Mouse (Mus musculus) layer of hippocampus, adult 8-10 months (tissue): ENCODE data around the gene Agtrap. TPM values are rescaled to one million over a fixed set of nuclear protein-coding genes. Genes with fewer than 3 reads are reported as not detected.
"Not testable (repeated sequence)": the region's sequence is repeated elsewhere in the genome, so short reads cannot be mapped to it uniquely, and the experiment has no call there.

Experiments
- DNase-seq, 2 experiments: peaks; one replicate each; pipeline ENCODE4 v3.0.0; 2022; ENCODE audit warnings: low spot score in 2 of 2
- total RNA-seq, 4 experiments: library from RNA; stranded (reverse); gene quantifications; 2 replicates each; pipeline ENCODE4 v1.2.4; 2022

Agtrap gene
- total RNA-seq, result 10 to 100 TPM in 2 of 4 experiments, 1 to 10 TPM in 2; 7.0 to 12.8 (median 9.1) TPM

DNA sequence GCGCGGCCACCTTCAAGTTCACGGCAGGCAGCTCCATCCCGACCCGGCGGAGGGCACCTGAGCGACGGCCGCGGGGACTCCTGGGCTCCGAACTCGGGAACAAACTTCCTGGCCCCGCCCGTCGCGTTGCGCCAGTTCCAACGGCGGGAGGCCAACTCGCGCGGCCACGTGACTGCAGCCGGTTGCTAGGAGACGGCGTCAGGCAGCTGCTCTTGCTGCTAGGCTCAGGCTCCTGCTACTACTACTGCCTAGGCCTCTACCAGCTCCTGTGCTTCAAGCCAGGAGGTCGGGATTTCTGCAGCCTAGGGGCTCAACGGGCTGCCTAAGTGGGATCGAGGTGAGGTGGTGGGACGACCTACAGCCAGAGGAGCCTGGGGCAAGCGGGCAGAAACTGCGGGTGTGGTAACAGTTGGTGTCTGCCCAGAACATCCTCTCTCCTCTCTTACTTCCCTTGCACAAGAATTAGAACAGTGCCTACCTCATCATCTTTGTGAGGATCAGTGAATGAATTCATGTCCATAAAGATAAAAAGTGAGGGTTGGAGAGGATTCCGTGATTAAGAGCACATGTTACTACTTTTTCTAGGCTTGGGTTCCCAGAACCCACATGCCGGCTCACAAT lies at the start of gene Agtrap:
Gene Agtrap, minus strand, starts transcription at position 125 of the 621 bp plus-strand sequence.
- peak; percentile 90 to 93 for DNase-seq

DNA sequence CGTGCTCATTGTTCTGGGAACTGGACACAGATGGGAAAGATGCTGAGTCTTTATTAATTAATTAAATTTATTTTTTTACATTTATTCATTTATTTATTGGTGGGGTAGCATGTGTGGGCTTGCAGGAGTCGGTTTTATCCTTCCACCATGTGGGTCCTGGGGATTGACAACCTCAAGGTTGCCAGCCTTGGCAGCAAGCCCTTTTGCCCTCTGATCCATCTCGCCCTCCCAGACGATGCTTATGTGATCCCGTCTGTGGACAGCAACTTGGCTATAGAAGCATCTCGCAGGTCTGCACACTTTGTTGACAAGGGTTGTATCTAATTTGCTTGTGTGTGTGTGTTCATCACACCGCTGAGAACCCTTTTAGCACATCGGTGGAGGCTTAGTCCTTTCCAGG lies 49.7 kb upstream of the Agtrap start:
- DNase-seq, result no peak

DNA sequence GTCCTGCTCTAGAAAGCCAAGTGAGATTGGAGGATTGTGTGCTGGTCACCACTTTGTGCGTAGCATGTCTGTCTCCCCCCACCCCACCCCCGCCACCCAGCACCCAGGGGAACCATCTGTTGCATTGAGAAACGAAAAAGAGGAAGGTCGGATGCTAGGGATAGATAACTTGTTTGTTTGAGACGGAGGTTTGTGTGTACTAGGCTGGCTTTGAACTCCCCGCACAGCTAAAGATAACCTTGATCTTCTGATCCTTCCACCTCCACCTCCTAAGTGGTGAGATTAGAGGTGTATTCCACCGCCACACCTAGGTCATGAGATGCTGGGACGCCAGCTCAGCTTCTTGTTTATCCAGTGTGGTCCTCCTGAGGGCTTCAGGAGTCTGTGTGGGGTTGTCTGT lies 47.2 kb upstream of the Agtrap start:
- DNase-seq, result no peak

DNA sequence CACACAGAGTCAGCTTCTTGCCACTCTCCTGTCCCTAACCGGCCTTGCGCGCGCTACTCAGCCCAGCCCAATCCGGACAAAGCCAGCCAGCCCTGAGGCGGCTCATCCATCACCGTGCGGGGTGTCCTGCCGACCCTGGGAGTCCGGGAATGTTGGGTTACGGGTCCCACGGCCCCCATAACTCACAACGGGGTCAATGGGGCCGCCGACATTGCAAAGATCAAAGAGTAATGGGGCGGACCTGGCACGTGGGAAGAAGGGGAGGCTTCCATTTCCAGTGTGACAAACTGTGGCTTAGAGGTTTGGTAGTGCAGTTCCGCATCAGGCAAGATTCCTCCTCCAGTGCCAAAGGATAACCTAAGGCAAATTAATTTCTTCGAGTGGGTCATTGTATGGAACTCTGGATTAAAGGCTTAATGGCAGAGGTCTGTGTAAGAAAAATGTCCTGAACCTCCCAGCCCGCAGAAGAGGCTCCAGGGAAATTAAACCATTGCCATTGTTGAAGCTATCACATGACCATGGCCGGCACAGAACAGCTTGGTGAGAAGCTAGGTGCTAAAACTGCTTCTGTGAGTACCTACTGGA lies 43.8 kb upstream of the Agtrap start:
- no peak for DNase-seq

DNA sequence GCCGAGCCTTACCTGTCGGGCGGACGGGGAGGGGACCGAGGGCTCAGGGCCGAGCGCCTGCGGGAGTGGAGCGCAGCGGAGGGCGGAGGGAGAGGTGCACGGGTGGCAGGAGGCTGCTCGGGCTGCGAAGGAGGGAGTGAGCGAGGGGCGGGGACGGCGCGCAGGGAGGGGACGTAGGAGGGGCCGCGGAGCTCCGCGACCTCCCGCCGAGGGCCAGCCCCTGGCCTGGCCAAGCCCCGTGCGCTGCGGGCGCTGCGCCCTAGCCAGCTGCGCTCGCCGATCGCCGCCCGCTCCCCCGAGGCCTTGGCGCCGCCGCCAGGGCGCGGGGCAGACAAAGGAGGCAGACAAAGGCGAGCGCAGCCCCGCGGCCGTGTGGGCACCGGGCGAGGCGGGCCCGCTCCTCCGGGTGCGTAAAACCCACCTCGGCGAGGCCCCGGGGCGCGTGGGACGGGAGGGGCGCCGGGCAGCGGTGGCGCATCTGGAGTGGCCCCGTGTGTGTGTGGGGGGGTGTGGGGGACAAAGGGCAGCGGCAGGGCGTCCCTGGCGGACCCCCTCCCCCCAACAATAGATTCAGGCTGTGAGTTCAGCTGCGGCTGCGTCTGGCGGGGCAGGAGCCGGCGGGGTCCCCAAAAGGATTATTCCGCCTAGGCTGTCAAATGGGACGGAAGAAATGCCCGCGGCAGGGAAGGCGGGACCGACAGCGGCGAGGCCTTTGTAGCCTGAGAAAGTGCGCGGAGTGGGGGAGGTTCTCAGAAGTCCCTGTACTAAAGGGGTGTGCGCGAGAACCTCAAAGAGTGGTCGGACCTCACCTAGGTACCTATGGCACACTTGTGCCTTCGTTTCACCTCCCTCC lies 43.0 kb upstream of the Agtrap start, which contains the start of gene Draxin:
Gene Draxin, minus strand, starts transcription at position 138 of the 853 bp plus-strand sequence.
- DNase-seq, result no peak

DNA sequence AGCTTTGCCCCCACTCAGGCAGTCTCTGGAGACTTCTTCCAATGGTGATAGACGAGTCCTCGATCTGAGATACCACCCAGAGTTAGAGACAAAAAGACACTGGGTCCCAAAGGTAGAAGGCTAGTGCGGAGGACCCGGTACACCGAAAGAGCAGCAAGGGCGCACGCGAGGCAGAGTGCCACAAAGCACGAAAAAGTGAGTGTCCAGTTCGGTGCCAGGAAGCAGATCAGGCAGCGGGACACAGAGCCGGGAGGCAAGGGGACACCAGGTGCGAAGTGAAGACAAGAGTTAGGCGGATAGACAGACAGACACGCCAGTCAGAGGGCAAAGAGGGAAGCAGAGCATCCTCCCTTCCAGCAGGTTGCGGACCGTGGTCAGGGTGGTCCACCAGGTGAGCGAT lies 42.3 kb upstream of the Agtrap start, which contains the start of gene Mad2l2:
Gene Mad2l2, plus strand, starts transcription at position 252 of the 400 bp plus-strand sequence.
- DNase-seq, result no peak

DNA sequence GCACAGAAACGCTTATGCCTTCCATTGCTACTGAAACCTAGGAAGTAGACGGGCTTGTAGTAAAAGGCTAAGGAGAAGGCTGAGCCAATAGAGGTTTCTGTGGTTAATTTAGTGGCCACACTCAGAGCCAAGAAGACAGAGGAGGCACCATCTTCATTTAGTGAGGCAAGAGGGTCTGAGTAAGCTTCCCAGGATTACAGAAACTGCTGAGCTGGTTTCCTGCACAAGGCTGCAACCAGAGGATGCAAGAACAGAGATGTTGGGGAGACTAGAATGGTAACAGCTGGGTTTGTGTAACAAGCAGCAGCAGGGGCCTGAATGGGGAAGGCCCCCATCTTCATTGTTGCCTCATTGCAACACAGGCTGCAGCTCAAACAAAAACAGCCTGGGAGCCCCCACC lies 40.8 kb upstream of the Agtrap start:
- no peak for DNase-seq

DNA sequence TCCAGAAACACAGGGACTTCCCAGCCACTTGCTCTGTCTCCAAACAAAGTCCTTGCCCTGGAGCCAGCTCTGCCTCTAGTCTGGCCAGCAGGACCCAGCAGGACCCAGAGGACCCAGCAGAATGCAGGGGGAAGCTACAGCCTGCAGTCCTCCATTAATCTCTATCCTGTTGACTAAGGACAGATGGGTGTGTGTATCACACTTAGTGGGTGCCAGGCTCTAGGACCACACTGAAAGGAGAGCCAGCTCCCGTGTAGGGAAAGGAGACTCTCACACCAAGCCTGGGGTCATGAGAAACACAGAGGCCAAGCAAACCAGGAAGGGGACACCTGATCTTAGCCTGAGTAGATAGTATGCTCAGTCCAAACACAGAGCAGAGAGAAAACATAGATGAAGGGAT lies 40.4 kb upstream of the Agtrap start:
- no peak for DNase-seq

DNA sequence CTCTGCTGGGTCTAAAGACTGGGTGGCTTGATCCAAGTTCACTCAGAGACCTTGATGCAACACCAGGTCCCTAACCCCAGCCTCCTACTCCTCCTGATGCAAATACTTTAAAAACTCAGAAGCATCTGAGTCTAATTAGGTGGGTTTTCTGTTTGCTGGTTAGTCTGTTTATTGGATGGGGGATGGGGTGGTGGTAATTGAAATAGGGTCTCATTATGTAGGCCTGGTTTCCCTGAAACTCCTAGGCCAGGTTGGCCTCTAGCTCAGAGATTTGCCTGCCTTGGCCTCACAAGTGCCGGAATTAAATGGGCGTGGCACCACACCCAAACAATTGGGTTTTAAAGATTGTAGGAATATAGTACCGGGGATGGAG lies 34.8 kb upstream of the Agtrap start:
- no peak for DNase-seq

DNA sequence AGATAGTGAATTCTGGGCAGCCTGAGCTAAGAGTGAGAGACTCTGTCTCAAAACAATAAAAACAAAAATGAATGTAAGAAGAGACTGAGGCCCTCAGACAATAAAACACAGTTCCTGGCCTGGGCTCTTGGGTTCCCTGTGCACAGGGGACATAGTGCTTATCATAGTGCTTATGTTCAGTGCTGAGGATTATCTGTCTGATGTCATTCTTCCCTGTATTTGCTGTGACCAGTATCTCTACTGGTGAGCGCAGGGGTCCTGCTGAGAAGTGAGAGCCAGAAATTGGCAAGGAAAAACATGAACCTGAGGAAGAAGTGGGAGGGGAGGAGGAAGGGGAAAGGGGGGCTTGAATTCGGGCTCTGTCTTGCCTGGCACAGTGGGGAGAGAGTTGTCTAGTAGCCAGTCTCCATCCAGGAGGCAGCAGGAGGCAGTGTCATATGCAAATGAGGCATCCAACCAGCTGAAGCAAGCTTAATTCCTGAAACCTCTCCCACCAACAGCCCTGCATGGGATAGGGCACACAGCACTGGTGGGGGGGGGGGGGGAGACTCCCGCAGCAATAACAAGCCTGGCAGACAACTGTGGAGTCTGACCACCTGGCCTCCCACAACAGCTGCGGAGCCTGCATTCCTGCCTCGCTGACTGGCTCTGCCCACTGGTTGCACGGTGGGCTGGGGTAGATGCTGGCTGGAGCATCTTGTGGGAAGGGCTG lies 34.3 kb upstream of the Agtrap start:
- DNase-seq, result no peak

DNA sequence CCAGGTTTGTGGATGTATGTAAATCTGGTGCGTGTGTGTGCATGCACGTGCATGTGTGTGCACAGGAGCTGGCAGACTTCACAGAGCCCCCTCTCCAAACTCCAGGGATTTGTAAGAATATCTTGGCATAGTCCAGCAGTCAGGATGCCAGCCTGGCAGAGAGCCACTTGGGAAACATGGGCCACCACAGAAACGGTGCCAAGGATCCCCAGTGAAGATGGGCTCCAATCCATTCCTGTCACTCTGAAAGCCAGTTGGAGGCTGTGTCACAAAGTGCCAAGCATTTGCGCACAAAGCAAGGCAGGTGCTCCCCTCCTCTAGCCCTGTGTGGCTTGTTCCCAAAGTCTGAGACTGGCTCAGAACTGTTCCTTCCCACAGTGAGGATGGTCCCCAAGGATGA lies 33.5 kb upstream of the Agtrap start:
- peak; percentile 45 to 75 for DNase-seq

DNA sequence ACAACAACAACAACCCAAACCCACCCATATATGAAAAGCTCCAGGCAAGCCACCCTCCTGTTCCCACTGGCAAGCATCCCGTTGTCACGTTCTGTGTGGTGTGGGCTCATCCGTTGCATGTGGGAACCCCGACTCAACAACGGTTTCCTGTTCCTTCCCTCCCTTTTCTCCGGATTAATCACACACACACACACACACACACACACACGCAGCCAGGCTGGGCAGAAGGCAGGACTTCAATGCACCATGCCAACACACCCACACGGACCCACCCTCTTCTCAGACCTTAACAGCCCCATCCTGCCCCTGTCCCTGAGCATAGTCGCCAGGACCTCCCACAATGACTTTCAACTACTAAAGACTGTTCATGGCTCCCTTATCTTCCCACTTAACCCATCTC lies 32.7 kb upstream of the Agtrap start:
- DNase-seq, result no peak

DNA sequence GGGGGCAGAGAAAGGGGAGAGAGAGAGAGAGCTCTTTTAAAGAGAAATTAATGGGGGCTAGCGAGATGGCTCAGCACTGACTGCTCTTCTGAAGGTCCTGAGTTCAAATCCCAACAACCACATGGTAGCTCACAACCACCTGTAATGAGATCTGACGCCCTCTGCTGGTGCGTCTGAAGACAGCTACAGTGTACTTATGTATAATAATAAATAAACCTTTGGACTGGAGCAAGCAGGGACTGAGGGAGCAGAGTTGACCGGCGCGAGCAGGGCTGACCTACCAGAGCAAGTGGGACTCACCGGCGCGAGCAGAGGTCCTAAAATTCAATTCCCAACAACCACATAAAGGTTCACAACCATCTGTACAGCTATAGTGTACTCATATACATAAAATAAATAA lies 31.7 kb upstream of the Agtrap start:
- DNase-seq, result not testable (repeated sequence)

DNA sequence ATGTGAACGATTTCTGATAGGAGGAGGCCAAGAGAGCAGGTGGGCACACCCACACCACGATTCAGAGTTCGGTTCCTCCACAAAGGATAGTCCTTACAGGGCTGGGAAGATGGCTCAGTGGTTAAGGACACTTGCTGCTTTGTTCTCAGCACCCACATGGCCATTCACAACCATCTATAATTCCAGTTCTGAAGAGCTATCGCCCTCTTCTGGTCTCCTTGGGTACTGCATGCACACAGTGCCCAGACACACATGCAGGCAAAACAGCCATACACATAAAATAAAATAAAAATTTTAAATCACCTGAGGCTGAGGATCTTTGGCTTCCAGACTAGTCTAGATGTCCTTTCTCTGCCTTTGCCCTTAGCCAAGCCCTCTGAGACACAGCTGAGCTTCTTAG lies 29.6 kb upstream of the Agtrap start:
- no peak for DNase-seq

DNA sequence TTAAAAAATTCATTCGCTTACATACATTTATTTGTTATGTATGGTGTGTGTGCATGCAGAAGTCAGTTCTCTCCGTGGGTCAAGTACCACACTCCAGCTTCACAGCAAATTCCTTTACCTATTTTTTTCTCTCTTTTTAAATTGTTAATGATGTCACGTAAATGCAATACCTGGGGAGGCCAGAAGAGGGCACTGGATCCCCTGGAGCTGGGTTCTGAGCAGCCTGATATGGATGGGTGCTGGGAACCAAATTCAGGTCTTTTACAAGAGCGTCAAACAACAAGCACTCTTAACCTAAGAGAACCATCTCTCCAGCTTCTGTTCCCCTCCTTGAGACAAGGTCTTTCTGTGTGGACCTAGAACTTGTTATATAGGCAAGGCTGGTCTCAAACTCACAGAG lies 28.8 kb upstream of the Agtrap start:
- no peak for DNase-seq

DNA sequence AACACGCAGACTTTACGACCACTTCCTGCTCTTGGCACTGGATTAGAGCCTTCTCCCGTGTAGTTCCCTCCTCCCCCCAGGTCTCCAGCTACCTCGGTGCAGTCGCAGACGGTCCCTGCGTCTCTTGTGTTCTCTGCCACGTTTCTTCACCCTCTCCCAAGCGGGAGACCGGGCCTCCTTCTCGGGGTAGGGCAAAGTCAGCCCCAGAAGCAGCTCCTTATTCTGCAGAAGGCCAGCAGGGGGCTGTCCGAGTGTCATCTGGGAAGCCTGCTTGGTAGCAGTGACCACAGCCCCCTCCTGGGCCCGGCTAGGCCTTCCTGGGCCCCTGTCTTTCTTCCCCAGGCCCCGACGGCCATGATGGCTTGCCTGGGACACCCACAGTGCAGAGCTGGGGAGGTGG lies 27.6 kb upstream of the Agtrap start:
- no peak for DNase-seq

DNA sequence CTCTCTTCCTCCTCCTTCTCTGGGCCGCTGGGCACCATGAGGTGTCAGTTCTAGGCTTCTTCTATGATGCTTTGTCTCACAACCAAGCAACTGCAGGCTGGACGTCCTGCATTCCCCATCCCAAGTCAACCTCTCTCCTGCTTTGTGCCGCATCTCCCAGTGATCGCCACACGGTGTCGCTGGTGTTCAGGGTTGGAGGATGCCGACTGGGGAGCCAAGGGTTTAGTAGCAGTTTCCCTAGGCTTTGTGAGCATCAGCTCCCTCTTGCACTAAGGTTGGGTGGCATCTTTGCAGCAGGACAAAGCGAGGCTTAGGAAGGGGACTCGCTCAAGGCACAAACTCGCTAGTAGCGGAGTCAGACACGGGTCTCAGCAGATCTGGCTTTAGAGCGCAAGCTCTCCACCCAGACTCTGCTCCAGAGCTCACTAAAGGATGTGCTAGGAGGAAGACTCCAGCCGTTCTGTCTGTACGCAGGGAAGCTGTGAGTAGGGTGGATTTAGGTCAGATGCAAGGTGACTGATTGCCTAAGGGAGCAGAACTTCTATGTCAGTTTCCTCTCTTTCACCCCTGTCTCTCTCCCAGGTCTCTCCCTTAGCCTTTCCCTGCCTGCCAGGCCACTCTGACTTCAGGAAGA lies 27.0 kb upstream of the Agtrap start:
- DNase-seq, result peak; percentile 75 to 78

DNA sequence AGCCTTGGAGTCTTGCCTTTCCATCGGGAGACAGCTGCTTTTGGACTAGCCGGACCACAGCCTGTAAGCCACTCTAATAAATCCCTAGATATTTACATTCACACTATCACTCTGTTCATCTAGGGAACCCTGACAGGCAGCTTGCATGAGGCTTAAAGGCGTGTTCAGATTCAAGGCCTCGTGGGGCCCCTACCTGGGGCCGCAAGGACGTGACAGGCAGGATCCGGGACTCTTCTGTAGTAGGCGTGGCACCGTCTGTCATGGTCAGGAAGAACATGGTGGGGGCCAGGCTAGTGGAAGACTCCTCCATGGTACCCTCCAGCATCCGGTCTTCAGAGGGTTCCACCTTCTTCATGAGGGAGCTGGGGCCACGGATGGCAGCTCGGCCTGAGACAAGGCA lies 24.7 kb upstream of the Agtrap start:
- DNase-seq, result no peak

DNA sequence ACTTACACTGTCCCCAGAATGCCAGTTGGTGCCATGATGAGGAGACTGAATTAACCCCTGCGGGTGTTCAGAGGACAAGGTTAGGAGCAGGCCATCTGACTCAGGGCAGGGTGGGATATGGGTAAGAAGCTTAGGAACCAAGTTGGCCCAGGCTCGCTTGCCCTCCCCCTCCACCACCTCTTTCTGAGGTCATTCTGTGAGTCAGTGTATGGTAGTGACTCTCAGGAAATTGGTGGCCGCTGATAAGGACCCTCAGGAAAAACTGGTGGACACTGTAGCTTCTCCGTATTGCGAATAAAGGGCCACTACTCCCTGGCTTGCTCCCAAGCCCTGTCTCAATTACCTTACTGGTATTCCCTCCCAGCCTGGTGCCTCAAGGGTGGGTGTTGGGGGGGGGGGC lies 21.4 kb upstream of the Agtrap start:
- no peak for DNase-seq

DNA sequence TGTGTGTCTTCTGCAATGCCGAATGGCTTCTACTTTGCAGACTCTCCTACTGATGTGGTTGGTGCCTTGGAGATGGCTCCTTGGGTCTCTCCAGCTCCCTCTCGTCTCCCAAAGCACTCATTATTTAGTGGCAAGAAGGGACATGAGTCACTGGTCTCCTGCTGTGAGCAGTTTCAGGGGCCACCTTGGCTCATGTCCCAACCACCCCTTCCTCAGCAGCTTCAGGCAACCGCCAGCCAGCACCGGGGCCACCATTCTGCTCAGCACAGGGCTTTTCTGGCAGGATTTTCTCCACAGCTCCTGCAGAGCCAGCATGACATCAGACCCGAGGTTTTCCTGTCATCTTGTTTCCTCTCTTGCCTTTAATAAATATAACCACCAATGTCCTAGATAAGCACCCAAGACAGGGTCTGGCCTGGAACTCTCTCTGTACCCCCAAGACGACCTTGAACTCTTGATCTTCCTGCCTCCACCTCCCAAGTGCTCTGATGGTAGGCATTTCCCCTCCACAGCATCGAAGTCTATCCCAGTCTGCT lies 20.8 kb upstream of the Agtrap start:
- no peak for DNase-seq
